Mouse (Mus musculus) forebrain, embryonic 13.5 days (tissue): ENCODE results near the gene Mob3b. TPM values are rescaled to one million over a fixed set of nuclear protein-coding genes. Genes with fewer than 3 reads are reported as not detected.

Experiments used
- ATAC-seq: fragments of 200-750 bp; cut with Nextera tagmentation; 2 replicates; pipeline ENCODE4 v1.8.0; 2017
- H3K27ac ChIP-seq: fragments of 300-500 bp; sonication (generic); 2 replicates; pipeline ENCODE4 v1.5.1; 2015; ENCODE audit warnings: inconsistent platforms, mild to moderate bottlenecking, moderate library complexity
- H3K27me3 ChIP-seq: fragments of 300-500 bp; sonication (generic); 2 replicates; pipeline ENCODE4 v1.6.1; 2015; ENCODE audit warnings: mild to moderate bottlenecking, inconsistent platforms
- H3K36me3 ChIP-seq: fragments of 300-500 bp; sonication (generic); 2 replicates; pipeline ENCODE4 v1.6.1; 2015; ENCODE audit warnings: mild to moderate bottlenecking, inconsistent platforms; ENCODE audit not compliant: poor library complexity, severe bottlenecking
- H3K4me1 ChIP-seq: fragments of 300-500 bp; sonication (generic); 2 replicates; pipeline ENCODE4 v1.6.1; 2015; ENCODE audit warnings: inconsistent platforms
- H3K4me2 ChIP-seq: fragments of 300-500 bp; sonication (generic); 2 replicates; pipeline ENCODE4 v1.6.1; 2015; ENCODE audit warnings: inconsistent platforms, mild to moderate bottlenecking, moderate library complexity
- H3K4me3 ChIP-seq: fragments of 300-500 bp; sonication (generic); 2 replicates; pipeline ENCODE4 v1.5.1; 2015; ENCODE audit warnings: mild to moderate bottlenecking, inconsistent platforms
- H3K9ac ChIP-seq: fragments of 300-500 bp; sonication (generic); 2 replicates; pipeline ENCODE4 v1.6.1; 2015; ENCODE audit warnings: mild to moderate bottlenecking, inconsistent platforms
- H3K9me3 ChIP-seq: fragments of 300-500 bp; sonication (generic); replicated peaks from 2 replicates; pipeline ENCODE4 v1.6.1; 2016; ENCODE audit warnings: inconsistent platforms
- WGBS: fragments of 180-500 bp; shearing (Covaris S2); methylation state at CpG from one replicate; pipeline ENCODE4 v1.1.7; 2015; 5-methylcytosine and 5-hydroxymethylcytosine counted together
- polyA plus RNA-seq: library from polyadenylated mRNA; unstranded; fragments of >200 nt; fragmentation: Nextera tagmentation; extraction: Ambion mirVana; gene quantifications from 2 replicates; pipeline ENCODE4 v1.2.1, GENCODE M21; 2015

Gene Mob3b
- polyA plus RNA-seq, 1 experiment from 2014 or later: 12.4 TPM

GRCm38 (mm10) chr4:34987109-34987508, 170.2 kb downstream of the Mob3b start:
- WGBS: 92% methylated on average over 12 of the region's 12 CpGs
- no peaks in the 10 kb centered on the region for H3K36me3 ChIP-seq
- peaks cover 12% of the 10 kb centered on the region for H3K4me1 ChIP-seq
- no peak for ATAC-seq
- H3K9ac ChIP-seq: no peak overlapping the region
- H3K4me3 ChIP-seq: no peak overlapping the region
- no peak overlapping the region for H3K27ac ChIP-seq
- H3K27me3 ChIP-seq: no peaks in the 10 kb centered on the region
- no peaks in the 10 kb centered on the region for H3K9me3 ChIP-seq
- H3K4me2 ChIP-seq: no peak overlapping the region

- Histone ChIP-seq H3K36me3 (no peaks in the 10 kb centered on the region), H3K9me3 (no peaks in the 10 kb centered on the region), H3K4me3 (no peak overlapping the region), H3K4me1 (peaks cover 10% of the 10 kb centered on the region), H3K4me2 (no peak overlapping the region), H3K27ac (no peak overlapping the region), H3K9ac (no peak overlapping the region), H3K27me3 (no peaks in the 10 kb centered on the region)
- ATAC-seq: no peak
- 77% methylated on average over 4 of the region's 4 CpGs for WGBS
Observed at GRCm38 (mm10) chr4:34986647-34987046, 170.6 kb downstream of the Mob3b start.

GRCm38 (mm10) chr4:34984377-34984776, 172.9 kb downstream of the Mob3b start:
- H3K36me3 ChIP-seq: no peaks in the 10 kb centered on the region
- peaks cover 18% of the 10 kb centered on the region for H3K4me1 ChIP-seq
- no peak overlapping the region for H3K4me2 ChIP-seq
- no peak overlapping the region for H3K4me3 ChIP-seq
- no peak overlapping the region for H3K27ac ChIP-seq
- H3K9ac ChIP-seq: no peak overlapping the region
- 94% methylated on average over 4 of the region's 4 CpGs for whole genome bisulfite sequencing
- no peak for ATAC-seq
- H3K27me3 ChIP-seq: no peaks in the 10 kb centered on the region
- no peaks in the 10 kb centered on the region for H3K9me3 ChIP-seq

- 88% methylated on average over 6 of the region's 6 CpGs for WGBS
- peaks cover 18% of the 10 kb centered on the region for H3K4me1 ChIP-seq
- no peak overlapping the region for H3K4me2 ChIP-seq
- H3K4me3 ChIP-seq: no peak overlapping the region
- H3K36me3 ChIP-seq: no peaks in the 10 kb centered on the region
- ATAC-seq: no peak
- H3K9me3 ChIP-seq: no peaks in the 10 kb centered on the region
- H3K9ac ChIP-seq: no peak overlapping the region
- no peak overlapping the region for H3K27ac ChIP-seq
- H3K27me3 ChIP-seq: no peaks in the 10 kb centered on the region
Observed at GRCm38 (mm10) chr4:34983511-34983910, 173.8 kb downstream of the Mob3b start.

- Histone ChIP-seq H3K27me3 (no peaks in the 10 kb centered on the region), H3K4me3 (no peak overlapping the region), H3K9ac (no peak overlapping the region), H3K9me3 (no peaks in the 10 kb centered on the region), H3K4me2 (no peak overlapping the region), H3K27ac (0 out of 2 replicates have a peak overlapping the region, but pooled peaks have one; percentile 10), H3K36me3 (no peaks in the 10 kb centered on the region), H3K4me1 (peaks cover 18% of the 10 kb centered on the region)
- WGBS: 67% methylated on average over 8 of the region's 8 CpGs
- ATAC-seq: peak; percentile 61
Observed at GRCm38 (mm10) chr4:34981301-34982172, 175.7 kb downstream of the Mob3b start.

GRCm38 (mm10) chr4:34980461-34981039, 176.7 kb downstream of the Mob3b start:
- Histone ChIP-seq H3K9me3 (no peaks in the 10 kb centered on the region), H3K4me2 (no peak overlapping the region), H3K27me3 (no peaks in the 10 kb centered on the region), H3K27ac (no peak overlapping the region), H3K9ac (no peak overlapping the region), H3K4me1 (peaks cover 18% of the 10 kb centered on the region), H3K36me3 (no peaks in the 10 kb centered on the region), H3K4me3 (no peak overlapping the region)
- ATAC-seq: no peak
- whole genome bisulfite sequencing: 47% methylated on average over 8 of the region's 8 CpGs

GRCm38 (mm10) chr4:34976916-34977702, 180.2 kb downstream of the Mob3b start:
- no peak for ATAC-seq
- 90% methylated on average over 4 of the region's 4 CpGs for WGBS
- H3K4me1 ChIP-seq: peaks cover 18% of the 10 kb centered on the region
- H3K9ac ChIP-seq: no peak overlapping the region
- H3K27me3 ChIP-seq: no peaks in the 10 kb centered on the region
- no peak overlapping the region for H3K4me2 ChIP-seq
- no peaks in the 10 kb centered on the region for H3K9me3 ChIP-seq
- no peaks in the 10 kb centered on the region for H3K36me3 ChIP-seq
- no peak overlapping the region for H3K4me3 ChIP-seq
- H3K27ac ChIP-seq: no peak overlapping the region

- WGBS: 89% methylated on average over 13 of the region's 13 CpGs
- no peak overlapping the region for H3K27ac ChIP-seq
- peak; percentile 72; the same call in 1 of the 2 replicates for ATAC-seq
- no peaks in the 10 kb centered on the region for H3K27me3 ChIP-seq
- H3K9ac ChIP-seq: no peak overlapping the region
- H3K4me1 ChIP-seq: peaks cover 12% of the 10 kb centered on the region
- no peak overlapping the region for H3K4me2 ChIP-seq
- no peaks in the 10 kb centered on the region for H3K9me3 ChIP-seq
- no peak overlapping the region for H3K4me3 ChIP-seq
- H3K36me3 ChIP-seq: no peaks in the 10 kb centered on the region
Observed at GRCm38 (mm10) chr4:34976331-34976778, 180.9 kb downstream of the Mob3b start.

GRCm38 (mm10) chr4:34974795-34975194, 182.5 kb downstream of the Mob3b start:
- Histone ChIP-seq H3K27ac (no peak overlapping the region), H3K9me3 (no peaks in the 10 kb centered on the region), H3K27me3 (no peaks in the 10 kb centered on the region), H3K36me3 (no peaks in the 10 kb centered on the region), H3K9ac (no peak overlapping the region), H3K4me3 (no peak overlapping the region), H3K4me2 (no peak overlapping the region), H3K4me1 (no peaks in the 10 kb centered on the region)
- no peak for ATAC-seq
- 95% methylated on average over 5 of the region's 5 CpGs for WGBS

- Histone ChIP-seq H3K4me3 (no peak overlapping the region), H3K9ac (no peak overlapping the region), H3K36me3 (no peaks in the 10 kb centered on the region), H3K27me3 (no peaks in the 10 kb centered on the region), H3K4me2 (no peak overlapping the region), H3K4me1 (peaks cover 8% of the 10 kb centered on the region), H3K9me3 (no peaks in the 10 kb centered on the region), H3K27ac (no peak overlapping the region)
- 94% methylated on average over 6 of the region's 6 CpGs for WGBS
- no peak for ATAC-seq
Observed at GRCm38 (mm10) chr4:34967541-34967940, 189.7 kb downstream of the Mob3b start.

GRCm38 (mm10) chr4:34966336-34966957, 190.8 kb downstream of the Mob3b start:
- 83% methylated on average over 8 of the region's 8 CpGs for WGBS
- Histone ChIP-seq H3K27ac (no peak overlapping the region), H3K4me3 (no peak overlapping the region), H3K27me3 (no peaks in the 10 kb centered on the region), H3K9ac (no peak overlapping the region), H3K9me3 (no peaks in the 10 kb centered on the region), H3K4me2 (no peak overlapping the region), H3K4me1 (peaks cover 8% of the 10 kb centered on the region), H3K36me3 (no peaks in the 10 kb centered on the region)
- no peak for ATAC-seq
